Mouse (Mus musculus) adrenal gland, postnatal 4 days (tissue): ENCODE measurements around the gene Ppat. TPM values are rescaled to one million over a fixed set of nuclear protein-coding genes. Genes with fewer than 3 reads are reported as not detected.
A peak's percentile ranks its signal among the peaks of the same experiment; 100 is the strongest.
"Not testable (repeated sequence)": the region's sequence is repeated elsewhere in the genome, so short reads cannot be mapped to it uniquely, and the experiment has no call there.

Experiments
- DNase-seq, 2 experiments: peaks; one replicate each; pipeline ENCODE4 v3.0.0; 2021 to 2022; ENCODE audit warnings: low spot score in 2 of 2, mixed read lengths in 2 of 2
- long read RNA-seq, 2 experiments: library from polyadenylated mRNA; stranded (forward); transcript quantifications; one replicate each; pipeline ENCODE4 v2.0.0; 2021
- total RNA-seq, 2 experiments: library from RNA; stranded (reverse); gene quantifications; 2 replicates each; pipeline ENCODE4 v1.2.3; 2021

The Ppat gene
- 10 to 100 TPM; 41.2 to 43.4 TPM for total RNA-seq
- long read RNA-seq, experiment 1, transcript Ppat-202 (11 exons, 3,981 nt): major isoform, 25 of 48 reads
- long read RNA-seq, experiment 1, partial matches to known transcripts: 20 of 48 reads
- long read RNA-seq, experiment 1, other reads (novel, unspliced or antisense): 3 of 48 reads
- long read RNA-seq, experiment 2, transcript Ppat-202 (11 exons, 3,981 nt): major isoform, 64 of 85 reads
- long read RNA-seq, experiment 2, partial matches to known transcripts: 16 of 85 reads
- long read RNA-seq, experiment 2, other reads (novel, unspliced or antisense): 5 of 85 reads

- peak; percentile 94 to 97 for DNase-seq
These were observed at the start of gene Ppat, which contains the start of gene Paics for GRCm38 (mm10) chr5:76951106-76952027. Gene Ppat, minus strand, starts transcription at chr5:76951578. Gene Paics, plus strand, starts transcription at chr5:76951307.

- DNase-seq: no peak
These were observed 47.0 kb upstream of the Ppat start for GRCm38 (mm10) chr5:76998416-76998815.

GRCm38 (mm10) chr5:76993174-76993814 lies 41.9 kb upstream of the Ppat start:
- no peak for DNase-seq

GRCm38 (mm10) chr5:76990789-76991188 lies 39.4 kb upstream of the Ppat start:
- DNase-seq: no peak

- no peak for DNase-seq
These were observed 32.6 kb upstream of the Ppat start for GRCm38 (mm10) chr5:76984015-76984414.

DNA sequence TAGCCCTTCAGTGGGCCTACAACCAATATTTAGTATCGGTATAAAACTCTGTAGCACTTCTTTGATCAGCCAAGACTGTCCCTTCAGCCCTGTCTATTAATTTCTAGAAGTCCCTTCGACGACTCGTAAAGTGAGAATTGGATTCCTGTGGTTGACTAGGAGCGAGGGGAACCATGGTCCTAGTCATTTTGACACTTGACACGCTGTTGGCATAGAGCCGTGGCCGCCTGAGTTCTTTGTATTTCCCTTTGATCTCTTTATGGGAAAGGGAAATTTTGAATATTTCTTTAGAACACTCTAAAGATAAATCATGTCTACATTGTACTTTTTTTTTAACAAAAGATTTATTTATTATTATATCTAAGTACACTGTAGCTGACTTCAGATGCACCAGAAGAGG lies 24.4 kb upstream of the Ppat start:
- DNase-seq: no peak

DNA sequence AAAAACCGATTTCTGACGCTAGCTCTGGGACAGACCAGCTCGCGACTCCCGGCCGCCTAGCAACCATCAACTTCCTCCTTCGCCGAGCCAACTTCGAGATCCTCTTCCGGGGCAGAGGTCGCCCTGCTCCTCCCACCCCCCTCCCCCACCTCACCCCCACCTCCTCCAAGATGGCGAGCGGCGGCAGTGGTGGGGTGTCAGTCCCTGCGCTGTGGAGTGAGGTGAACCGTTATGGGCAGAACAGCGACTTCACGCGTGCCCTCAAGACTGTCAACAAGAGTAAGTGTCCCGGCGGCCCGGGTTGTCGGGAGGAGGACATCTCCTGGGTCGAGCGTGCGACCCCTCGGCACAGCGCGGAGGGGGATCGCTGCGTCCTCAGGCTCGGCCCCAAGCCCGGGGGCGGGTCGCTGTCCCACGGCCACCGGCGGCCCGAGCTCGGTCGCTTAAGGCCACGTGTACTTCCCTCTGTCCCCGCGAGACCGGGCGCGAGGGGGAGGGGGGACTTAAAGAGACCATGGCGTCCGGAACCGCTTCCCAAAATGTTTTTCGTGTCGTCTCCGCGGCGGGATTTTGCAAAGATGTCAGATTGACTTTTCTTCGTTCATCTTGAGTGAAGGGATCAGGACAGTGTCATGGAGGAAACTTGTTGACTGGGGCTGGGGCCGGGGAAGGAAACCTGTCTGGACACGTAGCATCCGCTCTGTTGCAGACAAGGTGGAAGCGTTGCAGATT lies 23.3 kb upstream of the Ppat start, which contains the start of gene Srp72:
TSS of gene Srp72 (plus strand) at position 130 of the 732 bp plus-strand sequence.
- peak; percentile 69 to 78 for DNase-seq

DNA sequence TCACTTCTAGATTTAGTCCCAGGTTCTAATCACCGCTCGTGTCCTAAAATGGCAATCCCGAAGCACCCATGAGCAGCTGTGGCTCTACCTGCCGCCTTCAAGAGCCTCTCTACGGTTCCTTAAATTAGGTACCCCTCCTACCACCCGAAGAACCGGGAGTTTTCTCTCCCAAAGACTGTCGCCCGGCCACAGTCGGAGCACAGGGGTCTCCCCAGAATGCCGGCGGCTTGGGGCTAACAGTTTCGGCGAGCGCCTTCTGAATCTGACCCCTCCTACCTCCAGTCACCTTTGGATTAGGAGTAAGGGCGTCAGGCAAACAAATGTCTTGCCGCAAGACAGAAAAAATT lies 22.8 kb upstream of the Ppat start:
- no peak for DNase-seq

DNA sequence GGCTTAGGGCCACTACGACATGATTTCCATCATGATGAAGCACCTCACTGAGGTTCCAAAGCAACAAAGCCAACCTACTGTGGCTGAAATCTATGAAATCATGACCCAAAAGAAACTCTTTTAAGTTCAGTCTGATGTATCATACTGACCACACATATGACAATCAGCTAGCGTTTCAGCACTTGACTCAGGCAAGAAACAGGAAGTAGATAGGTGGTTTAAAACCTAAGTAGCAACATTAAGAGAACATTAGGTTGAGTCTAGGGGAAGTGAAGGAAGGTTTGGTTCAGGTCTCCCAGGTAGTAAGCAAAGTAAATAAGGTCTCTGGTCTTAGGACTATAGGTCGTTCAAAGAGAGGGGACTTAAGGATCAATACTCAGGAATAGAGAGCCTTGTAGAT lies 22.1 kb upstream of the Ppat start:
- no peak for DNase-seq

GRCm38 (mm10) chr5:76971115-76971514 lies 19.7 kb upstream of the Ppat start:
- DNase-seq: not testable (repeated sequence)

GRCm38 (mm10) chr5:76969250-76969649 lies 17.9 kb upstream of the Ppat start:
- DNase-seq: no peak

- no peak for DNase-seq
These were observed 13.3 kb upstream of the Ppat start for GRCm38 (mm10) chr5:76964651-76965050.

DNA sequence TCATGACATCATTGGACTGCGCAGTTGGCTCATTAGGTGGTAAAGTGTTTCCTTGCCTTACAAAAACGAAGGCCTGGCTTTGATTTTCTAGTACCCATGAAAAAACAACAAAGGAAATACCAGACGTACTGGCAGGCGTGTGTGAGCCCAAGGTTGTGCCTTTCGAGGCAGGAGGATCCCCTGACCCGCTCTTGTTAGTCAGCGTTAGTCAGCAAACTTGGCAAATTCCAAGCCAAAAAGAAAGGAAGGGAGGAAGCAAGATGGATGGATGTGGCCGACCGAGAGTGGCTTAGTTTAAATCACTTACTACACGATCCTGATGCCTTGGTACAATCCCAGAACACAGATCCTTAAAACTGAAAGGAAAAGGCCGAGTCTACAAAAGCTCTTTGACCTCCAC lies 11.2 kb upstream of the Ppat start:
- DNase-seq: no peak

DNA sequence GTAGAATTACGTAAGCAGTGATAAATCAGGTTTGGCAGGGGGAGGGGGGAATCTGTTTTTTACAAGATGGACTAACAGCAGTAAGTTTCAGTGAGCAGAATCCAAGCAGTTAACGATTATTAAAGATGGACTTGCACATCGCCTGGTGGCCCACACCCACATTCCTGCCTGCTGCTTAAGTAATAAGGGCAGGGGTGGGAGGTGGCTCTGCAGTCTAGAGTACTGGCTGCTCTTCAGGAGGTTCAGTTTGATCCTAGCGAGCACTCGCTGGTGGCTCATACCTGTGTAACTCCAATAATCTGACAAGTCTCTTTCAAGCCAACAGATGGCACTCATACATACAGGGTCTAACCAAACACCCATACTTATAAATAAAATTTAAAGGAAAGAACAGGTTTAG lies 8.2 kb upstream of the Ppat start:
- DNase-seq: no peak

DNA sequence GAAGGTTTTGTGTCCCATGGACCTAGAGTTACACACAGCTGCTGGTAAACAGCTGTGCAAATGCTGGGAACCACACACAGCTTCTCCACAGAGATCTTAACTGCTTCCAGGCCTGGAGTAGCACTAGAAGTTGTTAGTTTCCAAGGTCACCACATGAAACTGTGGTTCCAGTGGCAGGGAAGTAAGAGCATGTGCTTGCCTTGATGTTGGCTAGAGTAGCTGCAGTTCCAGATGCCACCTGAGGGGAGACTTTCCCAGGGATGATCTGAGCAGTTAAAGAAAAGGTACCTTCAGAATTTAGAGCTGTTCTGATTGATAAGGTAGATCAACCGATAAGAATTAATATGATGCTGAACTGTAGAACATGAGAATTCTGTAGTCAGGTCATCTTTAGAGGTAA lies 6.6 kb upstream of the Ppat start:
- DNase-seq: no peak

DNA sequence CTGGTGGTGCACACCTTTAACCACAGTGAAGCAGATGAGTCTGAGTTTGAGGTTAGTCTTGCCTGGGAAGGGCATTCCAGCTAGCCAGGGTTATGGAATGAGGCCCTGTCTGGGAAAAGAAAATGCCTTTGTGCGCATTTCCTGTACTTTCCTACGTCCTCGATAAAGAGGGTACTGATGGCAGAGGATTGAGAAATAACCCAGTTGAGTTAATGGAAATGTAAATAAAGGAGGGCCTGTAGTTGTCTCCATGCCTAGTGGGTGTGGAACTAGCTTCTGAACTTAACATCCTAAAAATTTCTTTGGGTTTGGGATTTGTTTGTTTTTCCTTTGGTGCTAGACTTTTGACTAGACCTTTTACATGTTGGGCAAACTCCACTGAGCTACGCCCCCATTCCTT lies 4.1 kb upstream of the Ppat start:
- no peak for DNase-seq

GRCm38 (mm10) chr5:76954271-76954900 lies 3.0 kb upstream of the Ppat start:
- no peak for DNase-seq

DNA sequence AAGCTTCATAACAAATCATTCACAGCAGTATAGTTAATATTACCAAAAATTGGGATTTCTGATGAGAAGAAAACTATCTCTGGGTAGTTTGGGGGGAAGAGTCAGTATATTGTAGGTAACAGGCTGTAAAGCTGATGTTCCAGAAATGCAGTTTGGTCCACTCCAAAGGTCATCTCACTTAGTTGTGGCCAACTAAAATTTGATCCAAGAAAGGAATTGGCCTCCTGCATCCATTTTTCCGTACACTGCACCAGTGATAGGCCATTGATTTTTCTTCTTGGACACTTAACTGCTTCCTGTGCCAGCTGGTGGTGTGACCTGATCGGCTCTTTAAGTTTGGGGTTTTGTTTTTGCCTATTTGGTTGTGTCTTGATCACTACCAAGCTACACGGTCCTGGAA lies 2.4 kb upstream of the Ppat start:
- no peak for DNase-seq

GRCm38 (mm10) chr5:76952112-76953040 lies 998 bp upstream of the Ppat start:
- no peak for DNase-seq
